Comparison of ENCODE assay signal across 8 mouse cellular contexts in genomic region chr13:78175821-78176380, GRCm38 (mm10). TPM values are rescaled to one million over a fixed set of nuclear protein-coding genes. Genes with fewer than 3 reads are reported as not detected.
DNase-seq lines count a peak whose midpoint lies in the region; ATAC-seq lines count a peak whose summit lies in the region.
"Had no signal": no experiment of that assay in that cellular context is flagged by ENCODE, and none has a peak within 500 bp of the region (broad histone marks: within the 10 kb centered on the region; RNA-seq: fewer than 3 reads in every experiment).

No protein-coding gene starts in this region.

- H3K9me3 ChIP-seq in kidney, embryonic 14.5 days (ENCODE audit: control insufficient read depth, low read length), result no peaks in the 10 kb centered on the region
- no peaks in the 10 kb centered on the region for H3K9me3 ChIP-seq in embryonic facial prominence, embryonic 10.5 days

- peaks cover 3% of the 10 kb centered on the region; the same call in 1 of the 2 replicates for H3K4me1 ChIP-seq in kidney, embryonic 14.5 days (ENCODE audit: control insufficient read depth, insufficient read depth, low read length)
- H3K4me1 ChIP-seq in embryonic facial prominence, embryonic 10.5 days, result peaks cover 37% of the 10 kb centered on the region

- peak; percentile 46 for DNase-seq in kidney, postnatal 10 days
- peak; percentile 29 for DNase-seq in R1 (ENCODE audit: low read depth, low spot score)
- DNase-seq in embryonic facial prominence, embryonic 10.5 days (ENCODE audit: low spot score), result peak; percentile 39
- peak; percentile 27 for DNase-seq in lung, postnatal 10 days
- DNase-seq in gastrocnemius, postnatal 10 days, result no peak
- no peak for DNase-seq in thymus, postnatal 0 days (ENCODE audit: low spot score)

- ATAC-seq in kidney, embryonic 14.5 days (ENCODE audit: low FRiP score, low TSS enrichment), result no peak

- H3K36me3 ChIP-seq in kidney, embryonic 14.5 days (ENCODE audit: control insufficient read depth, insufficient read depth, low read length), result no peaks in the 10 kb centered on the region
- no peaks in the 10 kb centered on the region for H3K36me3 ChIP-seq in embryonic facial prominence, embryonic 10.5 days (replicated peaks)

- H3K27me3 ChIP-seq in kidney, embryonic 14.5 days (ENCODE audit: control insufficient read depth, insufficient read depth, low read length), result peaks cover 65% of the 10 kb centered on the region
- peaks cover 100% of the 10 kb centered on the region for H3K27me3 ChIP-seq in embryonic facial prominence, embryonic 10.5 days (replicated peaks; ENCODE audit: low read depth, poor library complexity, severe bottlenecking)

- H3K4me3 ChIP-seq in kidney, embryonic 14.5 days (ENCODE audit: low read length), result no peak overlapping the region
- peak overlapping the region; percentile 26; the same call in 1 of the 2 replicates for H3K4me3 ChIP-seq in embryonic facial prominence, embryonic 10.5 days

- no peak overlapping the region for H3K9ac ChIP-seq in kidney, embryonic 14.5 days (ENCODE audit: low read depth, low read length)

- no peak overlapping the region for H3K4me2 ChIP-seq in kidney, embryonic 14.5 days (replicated peaks; ENCODE audit: low read depth, low read length)

- no peak overlapping the region for H3K27ac ChIP-seq in kidney, embryonic 14.5 days (ENCODE audit: low read depth, low read length)
- peak overlapping the region; percentile 21 for H3K27ac ChIP-seq in embryonic facial prominence, embryonic 10.5 days (replicated peaks)

- 2% methylated on average over 8 of the region's 8 CpGs for WGBS in kidney, embryonic 14.5 days
- 3% methylated on average over 8 of the region's 8 CpGs for whole genome bisulfite sequencing in embryonic facial prominence, embryonic 10.5 days

RNA-seq across cellular contexts. Expression of gene Nr2f1, which starts 23.7 kb away (rescaled TPM):
- polyA plus RNA-seq in kidney, embryonic 14.5 days (2014; fragmentation: Nextera tagmentation; extraction: Ambion mirVana), result 26.8 and 36.9 TPM in 2 replicates
- 54.4 and 58.6 TPM in 2 replicates for polyA plus RNA-seq in embryonic facial prominence, embryonic 10.5 days (2016; fragmentation: Nextera tagmentation; extraction: Ambion mirVana)
- 1 to 10 TPM; 3.0 to 3.3 TPM for total RNA-seq in gastrocnemius, postnatal 10 days (2021)
- 1.1 and 1.5 TPM in 2 replicates for polyA plus RNA-seq in thymus, postnatal 0 days (2015; fragmentation: Nextera tagmentation; extraction: Ambion mirVana)
- total RNA-seq: monocyte, adult 5-6 weeks had no signal

Comparison
In these comparisons a context has a peak if more than half of its experiments do, and no peak if none do; other contexts are left out.
1. DNase-seq: peak in kidney, postnatal 10 days (single experiment), R1 (single experiment), embryonic facial prominence, embryonic 10.5 days (single experiment) and lung, postnatal 10 days (single experiment); none in gastrocnemius, postnatal 10 days (single experiment) and thymus, postnatal 0 days (single experiment).
2. RNA of gene Nr2f1, which starts 23.7 kb away (polyA plus RNA-seq): 54.4 to 58.6 TPM in embryonic facial prominence, embryonic 10.5 days and 26.8 to 36.9 TPM in kidney, embryonic 14.5 days; 1.1 to 1.5 TPM in thymus, postnatal 0 days; every median in the first group is over 10 times any median in the second.